Mouse (Mus musculus) erythroblast, adult 5-6 weeks (primary cell): ENCODE results near the gene 4930486L24Rik. TPM values are rescaled to one million over a fixed set of nuclear protein-coding genes. Genes with fewer than 3 reads are reported as not detected.
"Not testable (repeated sequence)": the region's sequence is repeated elsewhere in the genome, so short reads cannot be mapped to it uniquely, and the experiment has no call there.

Experiments
- ATAC-seq: replicated peaks from 2 replicates; pipeline ENCODE4 v1.8.0; 2016; ENCODE audit warnings: moderate number of reproducible peaks, mild to moderate bottlenecking, moderate TSS enrichment, inconsistent platforms; ENCODE audit not compliant: poor library complexity, low FRiP score, severe bottlenecking
- total RNA-seq, 2 experiments: library from RNA; stranded (forward) in 1 of 2; stranded (reverse) in 1 of 2; fragments of 150-400 nt in 1 of 2; fragments of 200-764, 138-1000 nt in 1 of 2; gene quantifications; 2 replicates each; pipeline versions ENCODE4 v1.2.3 to v1.2.4; 2015 to 2017; ENCODE audit warnings: low replicate concordance in 2 of 2

The 4930486L24Rik gene
- not detected in 2 replicates for total RNA-seq (2015; ENCODE audit: low replicate concordance)
- total RNA-seq (2017; ENCODE audit: low replicate concordance): not detected in 2 replicates

- no peak for ATAC-seq
These were observed at the start of gene 4930486L24Rik for GRCm38 (mm10) chr13:60864281-60864680. Gene 4930486L24Rik (minus strand): TSS chr13:60864475.

DNA sequence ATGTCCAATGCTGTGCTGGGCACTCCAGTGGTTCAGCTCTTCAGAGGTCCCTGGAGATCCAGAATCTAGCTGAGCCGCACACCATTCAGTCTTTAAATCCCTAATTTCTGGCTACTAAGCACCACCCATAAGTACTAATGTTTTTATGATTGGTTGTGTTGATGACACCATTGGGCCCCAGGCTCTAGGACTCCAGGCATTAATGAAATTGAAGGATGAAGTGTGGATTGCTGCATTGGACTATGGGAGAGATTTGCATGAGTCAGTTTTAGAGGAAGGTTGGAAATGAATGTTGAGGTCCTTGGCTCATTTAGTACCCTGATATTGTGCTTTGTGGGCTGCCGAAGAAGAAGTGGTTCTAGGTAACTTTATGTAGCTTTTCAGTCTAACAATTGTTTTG lies 40.5 kb upstream of the 4930486L24Rik start, which contains the start of gene Tpbpb:
TSS of gene Tpbpb (minus strand) at position 101 of the 400 bp plus-strand sequence.
- not testable (repeated sequence) for ATAC-seq

GRCm38 (mm10) chr13:60897328-60897727 lies 33.1 kb upstream of the 4930486L24Rik start, which contains the start of gene Ctla2b:
Gene Ctla2b (minus strand): TSS chr13:60897447.
- no peak for ATAC-seq

DNA sequence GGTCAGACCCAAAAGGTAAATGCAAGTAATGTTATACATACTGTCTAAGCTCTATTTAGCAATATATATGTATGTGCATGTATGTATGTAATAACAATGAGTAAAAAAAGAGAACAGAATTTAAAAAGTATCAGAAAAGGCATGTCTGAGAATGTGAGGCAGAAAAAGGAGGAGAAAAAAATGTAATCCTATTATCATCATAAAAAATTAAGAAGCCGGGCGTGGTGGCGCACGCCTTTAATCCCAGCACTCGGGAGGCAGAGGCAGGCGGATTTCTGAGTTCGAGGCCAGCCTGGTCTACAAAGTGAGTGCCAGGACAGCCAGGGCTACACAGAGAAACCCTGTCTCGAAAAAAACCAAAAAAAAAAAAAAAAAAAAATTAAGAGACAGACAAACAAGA lies 32.5 kb upstream of the 4930486L24Rik start, which contains the start of gene Gm49392:
TSS of gene Gm49392 (minus strand) at position 101 of the 400 bp plus-strand sequence.
- not testable (repeated sequence) for ATAC-seq

DNA sequence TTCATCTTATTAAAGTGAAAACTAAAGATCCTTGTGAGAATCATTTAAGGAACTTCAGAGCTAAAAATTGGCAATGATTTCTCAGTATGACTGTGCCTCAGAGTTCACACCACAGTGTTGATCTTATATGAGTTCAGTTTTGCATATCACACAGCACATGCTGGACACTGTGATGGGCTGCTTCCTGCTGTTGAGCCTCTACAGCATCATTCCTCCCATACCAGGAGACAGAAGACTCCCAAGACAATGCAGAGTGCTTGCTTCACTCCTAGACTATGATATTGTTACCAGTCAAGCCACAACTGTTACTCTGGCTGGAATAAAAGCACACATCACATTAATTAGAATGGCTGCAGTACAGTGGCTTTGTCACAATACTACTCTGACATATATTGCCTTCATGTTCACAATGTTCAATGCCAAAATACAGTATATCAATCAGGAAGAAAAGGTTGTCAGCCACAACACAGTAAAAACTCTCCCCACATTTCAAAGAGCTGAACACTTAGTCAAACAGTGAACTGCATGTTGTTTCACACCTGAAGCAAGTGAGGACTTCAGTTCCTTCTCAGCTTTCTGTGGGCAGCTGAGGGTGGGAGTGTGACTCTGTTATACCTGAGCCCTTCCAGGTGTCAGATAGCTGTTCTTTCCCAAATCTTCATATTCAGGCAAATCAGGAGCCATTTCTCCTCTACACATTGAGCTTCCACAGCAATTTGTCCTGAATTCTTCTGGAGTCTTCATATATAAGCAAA lies 31.3 kb upstream of the 4930486L24Rik start:
- no peak for ATAC-seq

GRCm38 (mm10) chr13:60892301-60892700 lies 28.0 kb upstream of the 4930486L24Rik start:
- ATAC-seq: no peak

DNA sequence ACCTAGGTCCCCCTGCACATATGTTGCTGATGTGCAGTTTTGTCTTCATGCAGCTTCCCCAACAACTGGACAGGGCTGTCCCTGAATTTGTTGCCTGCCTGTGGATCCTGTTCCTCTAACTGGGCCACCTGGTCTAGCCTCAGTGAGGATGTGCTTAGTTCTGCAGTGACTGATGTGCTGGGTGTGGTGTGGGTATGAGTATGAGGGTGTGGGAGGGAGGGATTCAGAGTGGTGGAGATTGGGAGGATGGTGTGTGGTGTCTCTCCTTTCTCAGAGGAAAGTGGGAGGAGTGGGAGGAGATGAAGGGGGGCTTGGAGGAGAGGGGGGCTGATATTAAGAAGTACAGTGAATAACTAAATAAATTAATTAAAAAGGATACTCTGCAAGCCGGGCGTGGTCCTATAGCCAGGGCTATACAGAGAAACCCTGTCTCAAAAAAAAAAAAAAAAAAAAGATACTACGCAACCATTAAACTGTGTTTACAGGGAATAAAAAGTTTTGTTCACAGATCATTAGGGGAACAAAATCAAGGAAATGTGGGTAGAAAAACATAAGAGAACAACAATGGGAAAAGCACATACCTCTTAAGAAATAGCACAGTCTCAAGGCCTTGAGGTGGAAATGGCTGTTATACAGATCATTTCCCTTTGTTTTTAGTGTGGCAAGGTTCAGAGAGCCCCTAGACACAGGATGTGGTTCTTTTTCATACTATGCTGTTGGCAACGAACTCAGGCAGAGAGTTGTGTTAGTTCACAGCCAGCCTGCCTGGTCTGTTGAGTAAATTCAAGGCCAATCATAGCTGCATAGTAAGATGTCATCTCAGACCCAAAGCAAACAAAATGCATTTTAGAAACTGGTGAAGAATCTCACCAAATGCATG lies 15.8 kb downstream of the 4930486L24Rik start:
- ATAC-seq: no peak

DNA sequence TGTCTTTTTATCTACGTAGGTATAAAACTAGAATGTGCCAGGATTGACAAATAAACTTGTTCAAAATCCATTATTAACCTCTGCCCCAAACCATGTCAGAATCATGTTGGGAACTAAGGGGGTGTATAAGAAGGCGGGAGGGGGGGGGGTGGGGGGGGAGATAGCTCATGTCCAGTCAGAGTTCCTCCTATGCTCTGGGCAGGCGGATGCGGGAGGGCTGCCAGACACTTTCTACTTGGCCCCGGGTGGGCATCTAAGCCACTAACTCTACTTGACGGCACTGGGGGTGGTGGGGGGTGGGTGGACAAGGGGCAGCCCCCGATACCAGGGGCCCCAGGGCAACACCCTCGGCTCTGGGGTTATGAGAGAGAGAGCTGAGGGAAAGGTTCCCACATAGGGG lies 21.1 kb downstream of the 4930486L24Rik start:
- ATAC-seq: no peak

DNA sequence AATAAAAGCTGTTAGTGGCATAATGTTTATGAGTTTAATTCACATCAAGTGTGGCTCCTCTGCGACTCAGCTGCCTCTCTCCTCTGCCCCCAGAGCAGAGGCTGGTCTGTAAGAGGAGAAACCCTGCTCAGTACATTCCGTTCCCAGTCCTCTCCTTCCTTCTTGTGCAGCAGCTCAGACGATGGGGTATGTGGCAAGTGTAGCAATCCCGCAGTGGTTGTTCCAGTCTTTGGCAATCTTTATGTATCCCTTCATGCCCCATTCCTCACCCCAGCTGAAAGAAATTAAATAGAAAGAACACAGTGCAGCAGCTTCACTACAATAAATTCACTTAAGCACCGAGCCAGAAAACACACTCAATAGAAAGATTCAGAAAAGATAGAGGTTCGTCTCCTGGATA lies 21.6 kb downstream of the 4930486L24Rik start:
- ATAC-seq: no peak

DNA sequence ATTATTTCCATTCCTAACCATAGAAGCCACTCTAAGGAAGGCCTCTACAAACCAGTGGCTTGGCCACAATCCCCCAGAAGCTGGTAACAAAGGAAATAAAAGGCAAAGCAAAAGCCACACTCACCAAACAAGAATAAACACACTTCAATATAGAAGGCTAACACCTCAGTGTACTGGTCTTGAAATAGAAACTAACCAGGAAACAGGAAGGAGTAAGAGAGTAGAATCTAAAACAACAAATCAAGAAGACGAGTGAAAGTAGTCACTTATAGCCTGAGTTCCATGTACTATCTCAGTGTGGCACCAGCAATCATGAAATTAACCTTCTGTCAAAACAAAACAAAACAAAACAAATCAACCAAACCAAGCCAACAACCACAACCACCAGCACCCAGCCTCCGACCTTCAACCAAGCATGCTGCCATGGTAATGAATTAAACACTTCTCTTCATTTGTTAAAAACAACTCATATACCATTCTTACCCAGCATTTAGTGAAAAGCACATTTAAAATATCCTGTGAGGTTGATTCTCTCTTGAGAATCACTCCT lies 24.8 kb downstream of the 4930486L24Rik start:
- no peak for ATAC-seq

DNA sequence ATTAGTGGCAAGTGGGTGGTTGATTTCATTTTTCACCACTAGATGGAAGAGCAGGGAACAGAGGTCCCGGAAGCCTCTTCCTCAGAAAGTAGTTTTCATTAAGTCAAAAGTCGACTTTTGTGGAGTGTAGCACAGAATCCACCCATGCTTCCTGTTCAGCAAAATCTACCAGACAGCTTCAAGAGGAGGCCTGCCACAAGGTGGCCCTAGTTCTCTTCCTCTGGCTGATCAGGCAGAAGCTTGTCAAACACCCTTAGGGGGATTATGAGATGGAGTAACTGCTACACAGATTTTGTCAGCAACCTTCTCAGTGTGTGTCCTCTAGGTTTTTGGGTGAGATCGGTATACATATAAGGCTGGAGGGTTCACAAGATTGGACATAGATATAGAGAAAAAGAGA lies 38.2 kb downstream of the 4930486L24Rik start:
- no peak for ATAC-seq

DNA sequence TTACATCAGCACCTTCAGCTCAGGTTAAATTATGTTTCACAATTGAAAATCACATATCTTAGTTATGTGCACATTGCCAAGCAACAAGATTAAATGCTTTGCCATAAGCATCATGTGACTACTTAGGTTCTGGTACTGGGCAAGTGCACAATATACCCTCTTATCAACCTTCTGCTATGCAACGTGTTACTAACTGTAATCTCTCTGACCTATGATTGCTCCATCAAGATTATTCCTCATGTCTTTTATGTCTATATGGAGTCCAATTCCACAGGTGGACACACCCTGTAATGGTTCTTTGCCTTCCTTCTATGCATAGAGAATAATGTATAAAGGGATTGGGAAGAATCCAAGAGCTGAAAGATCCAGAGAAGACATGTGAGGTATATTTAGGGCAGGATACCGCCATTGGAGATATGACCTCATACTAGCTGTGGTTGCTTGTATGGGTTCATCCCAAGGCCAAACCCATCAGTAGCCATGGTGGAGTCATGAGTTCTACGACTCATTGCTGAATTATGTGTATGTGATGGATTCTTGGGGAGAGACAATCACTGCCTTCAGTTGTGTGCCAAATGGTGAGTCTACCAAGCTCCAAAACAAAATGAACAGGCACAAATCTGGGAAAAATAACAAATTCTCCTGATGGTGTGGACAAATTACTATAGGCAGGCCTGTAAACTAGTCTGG lies 43.6 kb downstream of the 4930486L24Rik start:
- no peak for ATAC-seq

- ATAC-seq: no peak
These were observed 44.8 kb downstream of the 4930486L24Rik start for GRCm38 (mm10) chr13:60819469-60819868.

GRCm38 (mm10) chr13:60813722-60814121 lies 50.6 kb downstream of the 4930486L24Rik start:
- no peak for ATAC-seq

DNA sequence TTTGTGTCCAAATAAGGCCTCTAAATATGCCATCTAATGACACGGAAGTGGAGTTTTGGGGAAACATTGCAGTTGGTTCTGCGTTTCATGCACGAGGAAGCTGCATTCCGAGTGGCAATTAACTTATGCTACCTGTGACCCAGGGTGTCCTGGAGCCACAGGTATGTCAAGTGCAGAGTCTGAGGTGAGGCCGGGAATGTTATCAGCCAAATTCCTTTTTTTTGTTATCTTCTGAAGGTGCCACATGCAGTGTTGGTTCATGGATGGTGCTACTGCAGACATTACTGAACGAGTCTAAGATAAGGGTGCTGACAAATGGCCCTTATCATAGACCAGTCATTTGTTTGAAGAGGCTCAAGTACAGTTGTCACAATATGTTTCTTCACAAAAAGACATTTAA lies 51.5 kb downstream of the 4930486L24Rik start:
- ATAC-seq: no peak

GRCm38 (mm10) chr13:60809690-60810089 lies 54.6 kb downstream of the 4930486L24Rik start:
- ATAC-seq: no peak

- ATAC-seq: no peak
These were observed 61.5 kb downstream of the 4930486L24Rik start, which contains the start of gene Ctsll3 for GRCm38 (mm10) chr13:60802749-60803148. Gene Ctsll3 (minus strand): TSS chr13:60802849.
